Mouse (Mus musculus): ENCODE measurements around the gene Zdhhc20. TPM values are rescaled to one million over a fixed set of nuclear protein-coding genes. Genes with fewer than 3 reads are reported as not detected.
"Not testable (repeated sequence)": the region's sequence is repeated elsewhere in the genome, so short reads cannot be mapped to it uniquely, and the experiment has no call there.

Gene Zdhhc20
- polyA plus RNA-seq, 1 experiment from 2014 or later, result 50.7 TPM

- WGBS, result 62% methylated on average over 6 of the region's 6 CpGs
- H3K27ac ChIP-seq (ENCODE audit: low read depth, low read length), result no peak overlapping the region
- H3K9me3 ChIP-seq (ENCODE audit: control insufficient read depth, low read length), result no peaks in the 10 kb centered on the region
- H3K4me1 ChIP-seq (ENCODE audit: control insufficient read depth, insufficient read depth, low read length), result no peaks in the 10 kb centered on the region
- peaks cover 3% of the 10 kb centered on the region; the same call in 1 of the 2 replicates for H3K36me3 ChIP-seq (ENCODE audit: control insufficient read depth, insufficient read depth, low read length)
- no peak overlapping the region for H3K9ac ChIP-seq (ENCODE audit: low read length)
- H3K27me3 ChIP-seq (ENCODE audit: control insufficient read depth, insufficient read depth, low read length), result no peaks in the 10 kb centered on the region
- no peak overlapping the region for H3K4me2 ChIP-seq (ENCODE audit: low read depth)
- ATAC-seq (ENCODE audit: insufficient read depth, low FRiP score, low TSS enrichment), result no peak
- H3K4me3 ChIP-seq (ENCODE audit: low read depth, low read length), result no peak overlapping the region
- DNase-seq (ENCODE audit: low spot score), result no peak
Observed at GRCm38 (mm10) chr14:57915341-57915740, 25.3 kb upstream of the Zdhhc20 start.

GRCm38 (mm10) chr14:57912211-57913007 is 22.3 kb upstream of the Zdhhc20 start:
- not testable (repeated sequence) for H3K9ac ChIP-seq (ENCODE audit: low read length); ATAC-seq (ENCODE audit: insufficient read depth, low FRiP score, low TSS enrichment); DNase-seq (ENCODE audit: low spot score); H3K4me2 ChIP-seq (ENCODE audit: low read depth); H3K27me3 ChIP-seq (ENCODE audit: control insufficient read depth, insufficient read depth, low read length); H3K9me3 ChIP-seq (ENCODE audit: control insufficient read depth, low read length); H3K4me3 ChIP-seq (ENCODE audit: low read depth, low read length); H3K36me3 ChIP-seq (ENCODE audit: control insufficient read depth, insufficient read depth, low read length); H3K4me1 ChIP-seq (ENCODE audit: control insufficient read depth, insufficient read depth, low read length); H3K27ac ChIP-seq (ENCODE audit: low read depth, low read length)
- 27% methylated on average over 1 of the region's 1 CpGs for WGBS

- not testable (repeated sequence) for H3K27ac ChIP-seq (ENCODE audit: low read depth, low read length); H3K9me3 ChIP-seq (ENCODE audit: control insufficient read depth, low read length); DNase-seq (ENCODE audit: low spot score); H3K9ac ChIP-seq (ENCODE audit: low read length); H3K4me1 ChIP-seq (ENCODE audit: control insufficient read depth, insufficient read depth, low read length); H3K4me3 ChIP-seq (ENCODE audit: low read depth, low read length); H3K36me3 ChIP-seq (ENCODE audit: control insufficient read depth, insufficient read depth, low read length); ATAC-seq (ENCODE audit: insufficient read depth, low FRiP score, low TSS enrichment); H3K27me3 ChIP-seq (ENCODE audit: control insufficient read depth, insufficient read depth, low read length); H3K4me2 ChIP-seq (ENCODE audit: low read depth)
Observed at GRCm38 (mm10) chr14:57911787-57912186, 21.7 kb upstream of the Zdhhc20 start.

GRCm38 (mm10) chr14:57911316-57911715 is 21.2 kb upstream of the Zdhhc20 start:
- 86% methylated on average over 4 of the region's 4 CpGs for WGBS
- ATAC-seq (ENCODE audit: insufficient read depth, low FRiP score, low TSS enrichment), result no peak
- no peak overlapping the region for H3K4me2 ChIP-seq (ENCODE audit: low read depth)

GRCm38 (mm10) chr14:57910501-57911068 is 20.5 kb upstream of the Zdhhc20 start:
- Histone ChIP-seq H3K36me3 (ENCODE audit: control insufficient read depth, insufficient read depth, low read length) (no peaks in the 10 kb centered on the region), H3K9me3 (ENCODE audit: control insufficient read depth, low read length) (no peaks in the 10 kb centered on the region), H3K27me3 (ENCODE audit: control insufficient read depth, insufficient read depth, low read length) (no peaks in the 10 kb centered on the region), H3K4me1 (ENCODE audit: control insufficient read depth, insufficient read depth, low read length) (no peaks in the 10 kb centered on the region), H3K9ac (ENCODE audit: low read length) (peak overlapping the region; percentile 52; the same call in 1 of the 2 replicates), H3K4me2 (ENCODE audit: low read depth) (peak overlapping the region; percentile 38), H3K4me3 (ENCODE audit: low read depth, low read length) (peak overlapping the region; percentile 21; the same call in 1 of the 2 replicates), H3K27ac (ENCODE audit: low read depth, low read length) (no peak overlapping the region)
- WGBS, result 22% methylated on average over 26 of the region's 26 CpGs
- peak; percentile 85 for ATAC-seq (ENCODE audit: insufficient read depth, low FRiP score, low TSS enrichment)
- DNase-seq (ENCODE audit: low spot score), result peak; percentile 84

More at GRCm38 (mm10) chr14:57911316-57911715, 21.2 kb upstream of the Zdhhc20 start:
- no peaks in the 10 kb centered on the region for H3K27me3 ChIP-seq (ENCODE audit: control insufficient read depth, insufficient read depth, low read length)
- H3K9me3 ChIP-seq (ENCODE audit: control insufficient read depth, low read length), result no peaks in the 10 kb centered on the region
- no peak overlapping the region for H3K27ac ChIP-seq (ENCODE audit: low read depth, low read length)
- no peak overlapping the region for H3K4me3 ChIP-seq (ENCODE audit: low read depth, low read length)
- no peak overlapping the region for H3K9ac ChIP-seq (ENCODE audit: low read length)
- no peak for DNase-seq (ENCODE audit: low spot score)
- no peaks in the 10 kb centered on the region for H3K36me3 ChIP-seq (ENCODE audit: control insufficient read depth, insufficient read depth, low read length)
- no peaks in the 10 kb centered on the region for H3K4me1 ChIP-seq (ENCODE audit: control insufficient read depth, insufficient read depth, low read length)

GRCm38 (mm10) chr14:57909297-57909696 is 19.2 kb upstream of the Zdhhc20 start:
- Histone ChIP-seq H3K36me3 (ENCODE audit: control insufficient read depth, insufficient read depth, low read length) (no peaks in the 10 kb centered on the region), H3K9ac (ENCODE audit: low read length) (no peak overlapping the region), H3K4me3 (ENCODE audit: low read depth, low read length) (no peak overlapping the region), H3K27me3 (ENCODE audit: control insufficient read depth, insufficient read depth, low read length) (no peaks in the 10 kb centered on the region), H3K27ac (ENCODE audit: low read depth, low read length) (no peak overlapping the region), H3K9me3 (ENCODE audit: control insufficient read depth, low read length) (no peaks in the 10 kb centered on the region), H3K4me2 (ENCODE audit: low read depth) (no peak overlapping the region), H3K4me1 (ENCODE audit: control insufficient read depth, insufficient read depth, low read length) (no peaks in the 10 kb centered on the region)
- WGBS, result 82% methylated on average over 5 of the region's 5 CpGs
- ATAC-seq (ENCODE audit: insufficient read depth, low FRiP score, low TSS enrichment) (no peak), DNase-seq (ENCODE audit: low spot score) (no peak)

- H3K4me2 ChIP-seq (ENCODE audit: low read depth), result no peak overlapping the region
- H3K9me3 ChIP-seq (ENCODE audit: control insufficient read depth, low read length), result no peaks in the 10 kb centered on the region
- no peak overlapping the region for H3K27ac ChIP-seq (ENCODE audit: low read depth, low read length)
- no peak overlapping the region for H3K4me3 ChIP-seq (ENCODE audit: low read depth, low read length)
- no peaks in the 10 kb centered on the region for H3K4me1 ChIP-seq (ENCODE audit: control insufficient read depth, insufficient read depth, low read length)
- 70% methylated on average over 2 of the region's 2 CpGs for WGBS
- H3K9ac ChIP-seq (ENCODE audit: low read length), result no peak overlapping the region
- ATAC-seq (ENCODE audit: insufficient read depth, low FRiP score, low TSS enrichment) (no peak), DNase-seq (ENCODE audit: low spot score) (no peak)
- no peaks in the 10 kb centered on the region for H3K27me3 ChIP-seq (ENCODE audit: control insufficient read depth, insufficient read depth, low read length)
- H3K36me3 ChIP-seq (ENCODE audit: control insufficient read depth, insufficient read depth, low read length), result no peaks in the 10 kb centered on the region
Observed at GRCm38 (mm10) chr14:57908431-57908830, 18.4 kb upstream of the Zdhhc20 start.

GRCm38 (mm10) chr14:57901998-57902397 is 11.9 kb upstream of the Zdhhc20 start:
- WGBS, result 87% methylated on average over 1 of the region's 1 CpGs
- no peak overlapping the region for H3K27ac ChIP-seq (ENCODE audit: low read depth, low read length)

GRCm38 (mm10) chr14:57896882-57897281 is 6.8 kb upstream of the Zdhhc20 start:
- no peak overlapping the region for H3K9ac ChIP-seq (ENCODE audit: low read length)
- H3K4me2 ChIP-seq (ENCODE audit: low read depth), result no peak overlapping the region
- H3K4me1 ChIP-seq (ENCODE audit: control insufficient read depth, insufficient read depth, low read length), result no peaks in the 10 kb centered on the region
- H3K4me3 ChIP-seq (ENCODE audit: low read depth, low read length), result no peak overlapping the region
- no peaks in the 10 kb centered on the region for H3K27me3 ChIP-seq (ENCODE audit: control insufficient read depth, insufficient read depth, low read length)
- no peaks in the 10 kb centered on the region for H3K36me3 ChIP-seq (ENCODE audit: control insufficient read depth, insufficient read depth, low read length)
- H3K9me3 ChIP-seq (ENCODE audit: control insufficient read depth, low read length), result no peaks in the 10 kb centered on the region
- ATAC-seq (ENCODE audit: insufficient read depth, low FRiP score, low TSS enrichment) (no peak), DNase-seq (ENCODE audit: low spot score) (no peak)
- H3K27ac ChIP-seq (ENCODE audit: low read depth, low read length), result no peak overlapping the region
- WGBS, result 96% methylated on average over 12 of the region's 12 CpGs

More at GRCm38 (mm10) chr14:57901998-57902397, 11.9 kb upstream of the Zdhhc20 start:
- no peaks in the 10 kb centered on the region for H3K36me3 ChIP-seq (ENCODE audit: control insufficient read depth, insufficient read depth, low read length)
- no peak overlapping the region for H3K9ac ChIP-seq (ENCODE audit: low read length)
- H3K4me1 ChIP-seq (ENCODE audit: control insufficient read depth, insufficient read depth, low read length), result no peaks in the 10 kb centered on the region
- DNase-seq (ENCODE audit: low spot score), result no peak
- no peak for ATAC-seq (ENCODE audit: insufficient read depth, low FRiP score, low TSS enrichment)
- no peaks in the 10 kb centered on the region for H3K27me3 ChIP-seq (ENCODE audit: control insufficient read depth, insufficient read depth, low read length)
- no peak overlapping the region for H3K4me2 ChIP-seq (ENCODE audit: low read depth)
- no peak overlapping the region for H3K4me3 ChIP-seq (ENCODE audit: low read depth, low read length)
- H3K9me3 ChIP-seq (ENCODE audit: control insufficient read depth, low read length), result no peaks in the 10 kb centered on the region

Measured in neural tube, embryonic 11.5 days (tissue).